In genomic region chr6:29444773-29445172, GRCm38 (mm10) we compare ENCODE assay signal across 8 mouse cellular contexts. TPM values are rescaled to one million over a fixed set of nuclear protein-coding genes. Genes with fewer than 3 reads are reported as not detected.
DNase-seq lines count a peak whose midpoint lies in the region.

No protein-coding gene starts in this region.

- intact Hi-C loops in left cerebral cortex, postnatal 4 days (cut with DNase I): no loop called here
- intact Hi-C loops in left cerebral cortex, postnatal 36 days (cut with DNase I): no loop called here

- DNase-seq in cerebellum, postnatal 10 days: peak; percentile 58 to 71
- DNase-seq in cerebellum, adult 11 months: no peak
- peak; percentile 44 for DNase-seq in left cerebral cortex, postnatal 4 days
- DNase-seq in left cerebral cortex, postnatal 36 days (ENCODE audit: low spot score in 2 of 2): no peak
- DNase-seq in adrenal gland, adult 8-10 months: peak; percentile 22
- DNase-seq in kidney, adult 9 months: peak; percentile 48
- peak; percentile 59 for DNase-seq in retina, postnatal 1 day
- no peak for DNase-seq in right cerebral cortex, postnatal 36 days (ENCODE audit: low spot score in 2 of 2)

RNA-seq across cellular contexts. Expression of gene Flnc, which starts 11.7 kb away (rescaled TPM):
- 1 to 10 TPM; 4.7 TPM for total RNA-seq in left cerebral cortex, postnatal 4 days (2021)
- 1 to 10 TPM; 1.7 to 2.0 TPM for total RNA-seq in left cerebral cortex, postnatal 36 days (2021)
- 1 to 10 TPM; 2.9 to 8.6 (median 5.2) TPM for total RNA-seq in adrenal gland, adult 8-10 months (2022)

RNA-seq across cellular contexts. Expression of gene Atp6v1f, which starts 22.7 kb away (rescaled TPM):
- 100 to 1,000 TPM; 183 to 190 TPM for total RNA-seq in left cerebral cortex, postnatal 4 days (2021)
- 100 to 1,000 TPM; 229 to 263 TPM for total RNA-seq in left cerebral cortex, postnatal 36 days (2021)
- 100 to 1,000 TPM; 218 to 251 (median 230) TPM for total RNA-seq in adrenal gland, adult 8-10 months (2022)

RNA-seq across cellular contexts. Expression of gene Atp6v1fnb, which starts 26.5 kb away (rescaled TPM):
- under 1 TPM in 1 of 2 experiments, not detected in 1; 0.93 TPM for total RNA-seq in left cerebral cortex, postnatal 4 days (2021)
- total RNA-seq in left cerebral cortex, postnatal 36 days (2021): under 1 TPM; 0.49 to 0.63 TPM
- total RNA-seq in adrenal gland, adult 8-10 months (2022): 1 to 10 TPM in 1 of 4 experiments, under 1 TPM in 2, not detected in 1; 0.38 to 1.5 (median 0.91) TPM

RNA-seq across cellular contexts. Expression of gene Ccdc136, which starts 48.7 kb away (rescaled TPM):
- 10 to 100 TPM; 70.7 to 72.5 TPM for total RNA-seq in left cerebral cortex, postnatal 4 days (2021)
- 10 to 100 TPM; 90.3 to 90.4 TPM for total RNA-seq in left cerebral cortex, postnatal 36 days (2021)
- 10 to 100 TPM in 1 of 4 experiments, 1 to 10 TPM in 3; 4.4 to 13.1 (median 5.7) TPM for total RNA-seq in adrenal gland, adult 8-10 months (2022)

RNA-seq across cellular contexts. Expression of gene Opn1sw, which starts 56.5 kb away (rescaled TPM):
- under 1 TPM in 1 of 2 experiments, not detected in 1; 0.32 TPM for total RNA-seq in left cerebral cortex, postnatal 4 days (2021)
- total RNA-seq in left cerebral cortex, postnatal 36 days (2021): under 1 TPM in 1 of 2 experiments, not detected in 1; 0.17 TPM
- not detected for total RNA-seq in adrenal gland, adult 8-10 months (2022)

Comparison
In these comparisons a context has a peak if more than half of its experiments do, and no peak if none do; other contexts are left out.
1. DNase-seq: peak in cerebellum, postnatal 10 days (2 of 2), left cerebral cortex, postnatal 4 days (single experiment), adrenal gland, adult 8-10 months (single experiment), kidney, adult 9 months (single experiment) and retina, postnatal 1 day (single experiment); none in cerebellum, adult 11 months (single experiment), left cerebral cortex, postnatal 36 days (0 of 2) and right cerebral cortex, postnatal 36 days (0 of 2).